Mouse (Mus musculus): ENCODE results near the gene Gm28038.

Gene Gm28038

GRCm38 (mm10) chr2:30256616-30257350 is 24.1 kb upstream of the Gm28038 start:
- DNase-seq (ENCODE audit: low read depth, low spot score), result no peak

GRCm38 (mm10) chr2:30257699-30258460 is 23.0 kb upstream of the Gm28038 start:
- no peak for DNase-seq (ENCODE audit: low read depth, low spot score)

- DNase-seq (ENCODE audit: low read depth, low spot score), result no peak
These were observed 22.2 kb upstream of the Gm28038 start for GRCm38 (mm10) chr2:30258600-30258999.

GRCm38 (mm10) chr2:30259131-30260064 is 21.4 kb upstream of the Gm28038 start:
- DNase-seq (ENCODE audit: low read depth, low spot score), result no peak

- DNase-seq (ENCODE audit: low read depth, low spot score), result no peak
These were observed 19.6 kb upstream of the Gm28038 start for GRCm38 (mm10) chr2:30261064-30261736.

GRCm38 (mm10) chr2:30261921-30262839 is 18.7 kb upstream of the Gm28038 start:
- DNase-seq (ENCODE audit: low read depth, low spot score), result no peak

GRCm38 (mm10) chr2:30262840-30263441 is 17.9 kb upstream of the Gm28038 start:
- DNase-seq (ENCODE audit: low read depth, low spot score), result no peak

GRCm38 (mm10) chr2:30263811-30264210 is 17.0 kb upstream of the Gm28038 start:
- no peak for DNase-seq (ENCODE audit: low read depth, low spot score)

- no peak for DNase-seq (ENCODE audit: low read depth, low spot score)
These were observed 15.9 kb upstream of the Gm28038 start for GRCm38 (mm10) chr2:30264671-30265519.

GRCm38 (mm10) chr2:30265767-30266253 is 15.0 kb upstream of the Gm28038 start, which contains the start of gene Phyhd1:
Phyhd1 (plus strand) TSS chr2:30266203.
- DNase-seq (ENCODE audit: low read depth, low spot score), result no peak

GRCm38 (mm10) chr2:30266392-30266941 is 14.4 kb upstream of the Gm28038 start:
- DNase-seq (ENCODE audit: low read depth, low spot score), result no peak

GRCm38 (mm10) chr2:30267466-30267865 is 13.4 kb upstream of the Gm28038 start:
- no peak for DNase-seq (ENCODE audit: low read depth, low spot score)

GRCm38 (mm10) chr2:30268371-30268770 is 12.5 kb upstream of the Gm28038 start:
- no peak for DNase-seq (ENCODE audit: low read depth, low spot score)

- DNase-seq (ENCODE audit: low read depth, low spot score), result no peak
These were observed 11.4 kb upstream of the Gm28038 start for GRCm38 (mm10) chr2:30269241-30269990.

GRCm38 (mm10) chr2:30270134-30270533 is 10.7 kb upstream of the Gm28038 start:
- DNase-seq (ENCODE audit: low read depth, low spot score), result peak; percentile 42

GRCm38 (mm10) chr2:30281651-30282050 is 808 bp downstream of the Gm28038 start:
- no peak for DNase-seq (ENCODE audit: low read depth, low spot score)

GRCm38 (mm10) chr2:30283193-30283592 is 2.4 kb downstream of the Gm28038 start:
- DNase-seq (ENCODE audit: low read depth, low spot score), result no peak

- DNase-seq (ENCODE audit: low read depth, low spot score), result no peak
These were observed 4.2 kb downstream of the Gm28038 start for GRCm38 (mm10) chr2:30285004-30285403.
